Mouse (Mus musculus) kidney, adult 9 months (tissue): ENCODE results near the gene Tuba8.

Experiments
- DNase-seq: peaks from one replicate; pipeline ENCODE4 v3.0.0; 2022

Tuba8 gene

DNA sequence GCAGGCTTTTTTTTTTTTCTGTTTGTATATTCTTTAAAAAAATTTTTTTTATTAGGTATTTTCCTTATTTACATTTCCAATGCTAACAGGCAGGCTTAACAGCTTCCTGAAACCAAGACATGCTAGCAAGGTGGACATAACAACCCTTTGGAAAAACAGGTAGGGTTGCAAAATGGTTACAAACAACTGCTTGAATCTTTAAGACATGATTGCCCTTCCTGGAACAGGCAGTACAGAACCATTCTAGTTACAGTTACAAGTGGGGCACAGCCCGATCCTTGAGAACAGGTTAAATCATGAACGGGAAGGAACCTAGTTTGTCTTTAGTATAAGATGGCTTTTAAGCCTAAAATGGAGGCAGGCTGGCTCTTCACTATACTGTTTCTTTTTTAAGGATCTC lies 25.9 kb downstream of the Tuba8 start:
- no peak for DNase-seq

DNA sequence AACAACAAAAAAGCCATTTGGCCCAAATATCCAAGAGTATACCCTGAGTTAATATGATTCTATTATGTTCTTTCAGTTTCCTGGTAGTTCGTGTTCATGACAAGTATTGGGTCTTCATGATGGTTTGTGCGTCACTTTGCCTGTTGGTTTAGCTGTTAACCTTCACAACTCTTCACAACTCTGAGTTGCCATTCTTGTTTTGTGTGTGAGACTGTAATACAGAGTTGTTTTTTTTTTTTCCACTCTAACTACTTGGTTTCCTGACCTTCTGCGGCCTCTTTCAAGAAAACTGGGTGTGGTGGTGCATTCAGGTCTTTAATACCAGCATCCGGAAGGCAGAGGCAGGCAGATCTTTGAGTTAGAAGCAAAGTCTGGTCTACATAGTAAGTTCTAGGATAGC lies 27.7 kb downstream of the Tuba8 start:
- no peak for DNase-seq

DNA sequence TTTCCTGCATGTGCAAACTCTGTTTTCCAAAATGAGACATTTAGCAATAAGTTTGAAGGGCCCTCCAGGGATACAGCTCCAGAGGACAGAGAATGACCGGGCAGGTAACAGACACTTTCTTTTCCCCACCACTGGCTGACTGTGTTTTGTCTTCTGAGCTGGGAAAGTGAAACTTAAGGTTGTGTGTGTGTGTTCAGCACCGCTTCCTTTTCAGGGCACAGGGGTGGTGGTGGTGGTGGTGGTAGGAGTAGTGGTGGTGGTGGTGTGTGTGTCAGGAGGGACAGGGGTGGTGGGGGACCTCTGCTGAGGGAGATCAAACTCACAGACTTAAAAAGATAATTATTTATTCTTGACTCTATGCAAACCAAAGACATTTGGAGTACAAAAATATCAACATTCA lies 31.3 kb downstream of the Tuba8 start:
- DNase-seq = no peak

DNA sequence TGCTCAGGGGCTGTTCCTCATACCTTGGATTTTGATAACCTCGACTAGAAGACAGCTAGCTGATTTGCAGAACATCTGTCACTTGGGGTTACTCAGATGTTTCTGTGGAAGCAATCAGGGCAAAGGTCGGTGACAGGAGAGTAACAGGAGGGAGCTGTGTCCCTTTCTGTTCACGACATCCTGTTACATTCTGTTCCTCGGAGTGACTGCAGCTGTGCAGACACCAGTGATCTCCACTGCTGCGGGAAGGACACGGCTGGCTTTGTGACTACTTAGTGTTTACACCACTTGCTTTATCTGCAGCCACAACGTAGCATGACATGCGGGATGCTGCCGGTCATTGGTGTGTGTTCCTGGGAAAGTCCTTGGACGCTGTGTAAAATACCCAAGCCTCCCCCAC lies 32.7 kb downstream of the Tuba8 start:
- no peak for DNase-seq

DNA sequence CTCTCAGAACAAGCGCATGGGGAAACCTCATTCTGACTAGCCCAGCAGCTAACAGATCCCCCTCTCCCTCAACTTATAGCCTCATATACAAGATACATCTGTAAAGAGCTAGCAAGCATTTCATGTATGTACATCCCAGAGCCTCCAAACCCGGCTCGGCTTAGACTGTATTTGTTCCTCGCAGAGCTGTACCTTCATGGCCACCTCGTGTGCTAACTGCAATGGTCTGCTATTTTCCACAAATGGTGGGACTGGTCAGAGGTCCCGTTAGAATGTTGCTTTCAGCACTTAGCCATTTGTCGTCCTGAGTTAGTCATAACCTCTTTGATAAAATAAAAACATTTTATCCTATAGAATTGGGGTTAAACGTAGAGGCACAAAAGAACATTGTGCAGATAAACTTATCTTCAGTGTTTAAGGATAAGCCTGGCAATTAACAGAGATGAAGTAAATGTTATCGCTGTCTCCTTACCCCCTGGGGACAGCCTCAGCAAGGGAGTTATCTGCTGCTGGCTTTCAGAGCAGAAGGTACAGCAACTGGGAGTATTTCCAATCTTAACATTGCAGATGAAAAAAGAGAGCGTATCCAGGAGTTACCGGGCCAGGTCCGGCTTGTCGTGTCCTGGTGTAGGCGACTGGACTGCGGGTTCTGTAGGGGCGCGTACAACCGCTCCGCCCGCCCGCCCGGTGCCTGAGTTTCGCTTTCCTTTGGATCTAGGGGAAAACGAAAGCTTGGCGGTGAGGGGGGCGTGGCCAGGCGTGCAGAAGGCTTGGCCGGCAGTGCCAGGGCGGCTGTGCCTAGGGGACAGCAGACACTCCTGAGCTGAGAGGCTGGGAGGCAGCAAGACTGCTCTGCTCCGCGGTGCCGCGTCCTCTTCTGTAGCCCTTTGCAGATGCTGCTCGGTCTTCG lies 34.9 kb downstream of the Tuba8 start, which contains the start of gene Usp18:
Usp18 (plus strand) TSS at position 780 of the 910 bp plus-strand sequence.
- DNase-seq = peak; percentile 93

DNA sequence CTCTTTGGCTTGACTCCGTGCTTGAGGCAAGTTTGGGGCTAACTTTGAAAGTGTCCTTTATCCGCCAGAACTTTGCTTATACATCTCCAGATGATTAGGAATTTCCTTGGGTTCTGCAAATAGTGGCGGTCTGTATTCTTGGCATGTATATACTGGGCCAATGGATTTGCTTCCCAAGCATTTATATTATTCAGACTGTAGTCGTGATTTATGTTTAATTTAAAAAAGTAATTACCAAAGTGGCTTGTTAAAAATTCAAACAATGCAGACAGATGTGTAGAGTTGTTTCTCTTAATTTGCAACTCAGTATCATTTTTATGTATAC lies 35.5 kb downstream of the Tuba8 start:
- DNase-seq = no peak

DNA sequence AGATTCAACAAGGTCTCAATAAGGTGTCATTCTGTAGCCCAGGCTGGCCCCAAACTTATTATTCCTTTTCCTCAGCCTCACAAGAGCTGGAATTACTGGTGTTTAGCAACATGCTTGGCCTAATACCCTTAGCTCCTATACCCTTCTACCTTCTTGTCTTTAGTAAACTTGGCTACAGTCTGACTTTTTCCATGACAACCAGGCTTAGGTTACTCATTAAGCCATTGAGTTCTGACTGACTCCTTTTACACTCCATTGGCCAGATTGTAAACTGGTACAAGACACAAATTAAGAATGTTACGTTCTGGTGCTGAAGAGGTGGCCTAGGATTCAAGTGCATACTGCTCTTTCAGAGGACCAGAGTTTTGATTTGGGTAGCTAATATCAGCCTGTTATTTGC lies 39.9 kb downstream of the Tuba8 start:
- peak; percentile 76 for DNase-seq

DNA sequence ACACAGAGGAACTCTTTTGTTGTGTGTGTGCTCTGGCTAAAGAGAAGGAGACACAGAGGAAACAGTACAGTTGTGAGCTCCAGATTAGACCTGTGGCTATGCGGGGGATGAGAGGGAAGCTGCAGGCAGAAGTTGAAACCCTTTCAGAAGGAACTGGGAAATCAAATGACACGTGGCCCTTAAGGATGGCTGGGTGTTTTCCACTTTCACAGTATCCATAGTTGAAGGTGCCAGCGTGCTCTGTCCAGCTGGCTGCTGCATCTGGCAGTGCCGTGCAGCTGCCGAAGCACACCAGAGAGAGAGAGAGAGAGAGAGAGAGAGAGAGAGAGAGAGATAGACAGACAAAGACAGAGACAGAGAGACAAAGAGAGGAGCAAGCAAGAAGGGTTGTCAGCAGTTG lies 40.8 kb downstream of the Tuba8 start:
- no peak for DNase-seq

DNA sequence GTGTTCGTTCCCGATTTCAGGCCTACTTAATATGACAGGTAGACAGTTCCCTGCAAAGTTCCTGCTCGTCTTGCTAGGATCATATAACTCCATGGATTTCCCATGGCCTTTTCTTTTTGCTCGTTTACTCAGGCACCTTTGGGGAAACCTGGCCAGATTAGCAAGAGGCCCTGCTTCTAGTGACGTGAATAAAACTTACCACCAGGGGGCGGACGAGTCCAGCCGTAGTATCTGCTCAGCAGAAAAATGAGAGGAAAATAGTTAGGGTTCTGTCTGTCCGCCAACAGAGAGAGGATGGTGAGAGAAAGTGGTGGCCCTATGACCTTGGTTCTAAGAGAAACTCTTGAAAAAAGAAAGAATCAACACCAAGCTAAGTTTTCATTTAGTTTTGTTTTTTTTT lies 50.1 kb downstream of the Tuba8 start:
- DNase-seq = peak; percentile 80

DNA sequence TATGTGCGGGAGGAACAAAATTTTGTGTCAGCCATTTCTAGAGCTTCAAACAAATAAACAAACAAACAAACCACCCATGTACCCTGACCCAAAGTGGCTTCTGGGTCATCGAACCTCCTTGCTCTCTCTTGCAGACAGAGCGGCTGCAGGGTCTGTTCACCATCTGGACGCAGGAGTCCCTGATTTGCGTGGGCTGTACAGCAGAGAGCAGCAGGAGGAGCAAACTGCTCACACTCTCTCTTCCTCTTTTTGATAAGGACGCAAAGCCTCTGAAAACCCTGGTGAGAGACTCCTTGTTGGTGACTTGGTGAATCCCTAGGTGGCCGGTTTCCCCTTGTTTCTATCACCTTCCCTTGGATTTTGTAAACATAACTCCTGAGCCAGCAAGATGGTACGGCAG lies 50.7 kb downstream of the Tuba8 start:
- no peak for DNase-seq

DNA sequence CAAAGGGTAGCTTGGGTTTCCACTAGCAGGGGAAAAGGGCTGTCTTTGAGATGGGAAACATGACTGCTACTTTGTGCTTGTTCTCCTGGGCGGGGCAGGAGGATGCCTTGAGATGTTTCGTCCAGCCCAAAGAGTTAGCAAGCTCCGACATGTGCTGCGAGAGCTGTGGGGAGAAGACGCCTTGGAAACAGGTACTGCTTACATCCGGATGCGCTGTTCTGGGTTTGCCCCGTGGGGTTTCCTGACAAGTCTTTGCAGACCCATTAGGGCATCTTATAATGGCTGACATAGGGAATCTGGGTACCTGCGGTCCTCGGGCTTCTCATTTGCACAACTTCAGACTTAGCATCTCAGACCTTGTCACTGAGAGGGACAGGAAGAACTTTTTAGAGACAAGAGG lies 51.5 kb downstream of the Tuba8 start:
- DNase-seq = no peak

DNA sequence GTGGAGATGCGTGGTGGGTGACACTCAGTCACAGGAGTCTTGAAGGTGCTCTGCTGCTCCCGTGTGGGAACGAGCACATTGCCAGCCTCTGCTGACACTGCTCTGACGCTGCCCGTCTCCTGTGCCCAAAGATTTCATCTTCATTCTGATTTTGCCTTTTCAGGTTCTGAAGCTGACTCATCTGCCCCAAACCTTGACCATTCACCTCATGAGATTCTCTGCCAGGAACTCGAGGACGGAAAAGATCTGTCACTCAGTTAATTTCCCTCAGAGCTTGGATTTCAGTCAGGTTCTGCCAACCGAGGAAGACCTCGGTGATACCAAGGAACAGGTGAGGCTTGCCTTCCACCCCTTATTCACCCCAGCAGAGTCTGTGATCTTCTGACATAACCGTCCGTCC lies 52.0 kb downstream of the Tuba8 start:
- DNase-seq = no peak

DNA sequence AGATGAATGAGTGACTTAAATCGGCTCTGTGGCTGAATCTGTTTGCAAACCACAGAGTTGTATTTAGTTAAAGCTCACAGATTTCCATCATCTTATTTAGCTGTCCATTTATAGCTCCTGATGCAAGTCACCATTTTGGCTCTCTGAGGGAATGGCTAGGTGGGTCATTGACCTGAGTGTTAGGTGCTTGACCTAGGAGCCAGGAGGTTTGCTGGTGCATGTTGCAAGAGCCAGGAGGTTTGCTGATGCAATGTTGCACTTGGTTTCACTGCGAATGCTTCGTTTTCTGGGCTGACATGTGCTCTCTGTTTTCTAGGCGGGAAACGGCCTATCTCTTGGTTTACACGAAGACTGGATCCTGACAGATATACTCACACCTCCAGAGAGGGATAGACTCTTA lies 59.7 kb downstream of the Tuba8 start:
- DNase-seq = no peak

DNA sequence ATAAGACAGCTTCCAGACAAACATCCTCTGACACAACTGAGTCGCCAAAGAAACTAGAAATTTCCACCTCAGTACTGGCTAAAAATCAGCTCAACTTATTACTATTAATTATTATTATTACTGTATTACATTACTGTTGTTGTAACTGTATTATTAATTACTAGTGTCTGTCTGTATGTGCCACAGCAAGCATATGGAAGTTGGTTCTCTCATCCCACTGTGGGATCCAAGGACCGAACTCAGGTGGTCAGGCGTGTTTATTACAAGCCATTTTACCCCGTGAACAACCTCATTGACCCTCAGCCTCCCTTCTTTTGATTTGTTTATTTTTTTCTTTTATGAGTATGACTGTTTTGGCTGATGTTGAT lies 61.2 kb downstream of the Tuba8 start:
- DNase-seq = no peak

DNA sequence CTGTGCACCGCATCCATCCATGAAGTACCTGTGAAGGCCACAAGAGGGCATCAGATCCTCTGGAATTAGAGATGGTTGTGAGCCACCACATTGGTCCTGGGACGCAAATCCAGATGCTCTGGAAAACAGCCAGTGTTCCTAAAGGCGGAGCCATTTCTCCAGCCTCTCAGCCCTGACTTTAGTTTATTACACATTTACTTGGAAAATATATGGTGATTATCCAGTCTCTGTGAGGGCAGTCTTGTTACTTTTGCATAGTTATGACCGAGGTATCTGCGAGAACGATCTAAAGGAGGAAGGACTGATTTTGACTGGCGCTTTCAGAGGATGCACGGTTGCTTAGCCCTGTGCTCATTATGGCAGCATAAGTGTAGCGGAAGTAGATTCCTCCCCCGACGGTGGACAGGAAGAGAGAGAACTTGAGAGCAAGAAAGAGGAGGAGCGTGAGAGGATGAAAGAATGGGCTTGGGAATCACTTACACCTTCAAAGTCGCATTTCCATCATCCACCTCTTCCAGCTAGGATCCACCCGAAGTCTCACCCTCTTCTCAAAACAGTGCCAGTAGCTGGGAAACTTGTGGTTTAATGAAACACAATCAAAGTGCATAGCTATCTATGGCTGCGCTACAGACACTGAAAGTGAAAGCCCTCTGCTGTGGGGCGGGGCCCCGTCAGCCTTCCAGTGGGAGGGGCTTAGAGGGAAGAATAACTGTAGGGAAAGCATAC lies 61.7 kb downstream of the Tuba8 start:
- peak; percentile 93 for DNase-seq

DNA sequence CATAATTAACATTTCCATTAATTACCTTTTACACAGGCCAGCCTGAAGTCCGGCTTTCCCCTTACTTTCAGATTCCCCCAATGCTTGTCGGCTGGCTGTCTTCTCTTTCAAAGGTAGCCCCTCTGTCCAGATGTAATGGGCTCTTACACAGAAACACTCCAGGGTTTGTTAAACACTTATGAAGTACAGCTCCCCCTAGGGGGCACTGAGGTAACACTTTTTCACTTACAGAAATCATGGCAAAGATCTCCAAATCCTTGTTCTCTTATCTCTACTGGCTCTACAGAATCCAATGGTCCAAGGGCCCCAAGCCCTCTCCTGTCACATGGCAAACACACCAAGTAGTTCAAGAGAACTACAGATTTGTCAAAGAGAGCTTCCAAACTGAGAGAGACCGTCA lies 63.9 kb downstream of the Tuba8 start:
- peak; percentile 68 for DNase-seq
